Mouse (Mus musculus) heart, adult 11 months (tissue): Measurements from ENCODE around the gene Bcl2a1a.
"Not testable (repeated sequence)": the region's sequence is repeated elsewhere in the genome, so short reads cannot be mapped to it uniquely, and the experiment has no call there.

Experiments
- DNase-seq: peaks from one replicate; pipeline ENCODE4 v3.0.0; 2022

The Bcl2a1a gene

DNA sequence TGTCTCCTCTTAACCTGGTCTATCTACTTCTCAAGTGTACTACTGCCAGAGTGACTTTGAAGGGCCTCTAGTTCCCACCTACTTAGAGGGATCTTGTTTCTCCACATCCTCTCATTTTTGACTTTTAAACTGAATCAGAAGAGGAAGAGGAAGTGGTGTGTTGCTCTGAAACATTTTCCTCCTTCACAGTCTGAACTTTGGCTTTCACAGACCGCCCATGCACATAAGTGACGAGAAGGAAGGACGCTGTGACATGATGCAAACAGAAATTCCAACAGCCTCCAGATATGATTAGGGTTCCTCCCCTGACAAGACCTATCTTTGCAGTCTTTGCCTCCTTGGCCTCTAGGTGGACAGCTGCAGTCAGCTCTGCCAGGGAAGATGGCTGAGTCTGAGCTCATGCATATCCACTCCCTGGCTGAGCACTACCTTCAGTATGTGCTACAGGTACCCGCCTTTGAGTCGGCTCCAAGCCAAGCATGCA lies at the start of gene Bcl2a1a:
Gene Bcl2a1a (plus strand): TSS at position 231 of the 484 bp plus-strand sequence.
- DNase-seq = peak; percentile 86

DNA sequence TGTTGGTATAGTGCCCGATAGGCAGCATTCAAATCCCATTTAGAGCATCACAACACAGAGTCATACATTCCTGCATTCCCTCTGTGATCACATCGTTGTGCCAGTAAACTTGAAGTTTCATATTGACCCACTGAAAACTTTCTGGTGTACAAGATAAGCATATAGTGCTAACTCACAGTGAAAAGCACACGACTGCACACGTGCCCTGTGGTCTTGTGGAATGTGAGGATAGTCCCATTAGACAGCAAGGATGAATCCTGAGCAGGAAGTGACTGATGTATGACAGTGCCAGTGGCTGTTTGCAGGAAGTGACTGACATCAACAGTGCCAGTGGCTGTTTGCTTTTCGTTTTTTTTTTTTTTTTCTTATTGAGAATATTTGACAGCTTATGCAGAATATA lies 40.1 kb upstream of the Bcl2a1a start:
- peak; percentile 82 for DNase-seq

DNA sequence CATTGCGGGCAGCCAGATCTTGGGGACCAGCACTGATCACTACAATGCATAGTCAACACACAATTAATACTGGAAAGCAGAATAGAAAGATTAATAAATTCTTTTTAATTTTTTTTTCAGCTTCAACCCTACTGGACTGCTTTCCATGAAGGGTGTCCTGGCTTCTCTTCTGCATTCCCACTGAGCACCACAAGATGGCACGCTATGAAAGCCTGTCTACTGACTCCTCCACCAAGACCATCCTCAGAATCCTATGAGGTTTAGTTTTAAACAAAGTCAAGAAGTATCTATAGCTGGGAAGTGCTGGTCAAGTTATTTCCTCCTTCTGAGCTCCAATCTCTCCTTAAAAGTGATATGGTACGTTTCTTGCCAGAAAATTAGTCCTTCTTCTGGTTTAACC lies 18.4 kb upstream of the Bcl2a1a start:
- DNase-seq = not testable (repeated sequence)

DNA sequence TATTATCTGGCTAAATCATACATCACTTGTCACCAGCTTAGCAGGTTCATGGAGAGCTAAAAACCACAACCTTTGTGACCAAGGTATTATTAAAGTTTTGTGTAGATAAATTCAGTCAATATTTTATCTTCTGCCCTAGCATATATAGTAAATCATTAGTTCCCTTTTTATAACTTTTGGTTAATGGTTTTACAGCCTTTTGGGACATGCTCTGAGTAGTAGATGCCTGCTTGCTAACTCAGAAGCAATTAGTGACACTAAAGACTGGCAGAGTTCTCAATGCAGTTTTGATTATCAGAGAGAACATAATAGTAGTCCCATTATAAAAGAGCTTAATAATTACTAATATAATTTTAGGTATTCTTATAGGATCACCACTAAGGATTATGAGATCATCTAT lies 5.2 kb upstream of the Bcl2a1a start:
- DNase-seq = not testable (repeated sequence)

DNA sequence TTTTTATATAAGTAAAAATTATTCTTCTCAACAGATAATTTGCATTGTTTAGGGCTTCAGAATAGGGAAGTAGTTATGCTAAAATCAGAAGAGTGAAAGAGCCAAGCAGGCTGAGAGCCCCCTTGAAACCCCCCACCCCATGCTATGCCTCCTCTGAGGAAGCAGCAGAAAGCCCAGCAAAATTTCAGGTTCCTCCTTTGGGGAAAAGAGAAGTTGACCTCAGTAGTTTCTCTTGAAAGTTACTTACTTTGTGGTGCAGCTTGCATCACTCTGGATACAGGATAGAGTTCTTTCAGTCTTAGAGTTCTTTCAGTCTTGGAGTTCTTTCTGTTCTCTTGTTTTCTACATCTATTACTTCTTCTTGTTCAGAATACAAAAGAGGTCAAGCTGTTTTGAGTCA lies 3.5 kb upstream of the Bcl2a1a start:
- DNase-seq = peak; percentile 87

DNA sequence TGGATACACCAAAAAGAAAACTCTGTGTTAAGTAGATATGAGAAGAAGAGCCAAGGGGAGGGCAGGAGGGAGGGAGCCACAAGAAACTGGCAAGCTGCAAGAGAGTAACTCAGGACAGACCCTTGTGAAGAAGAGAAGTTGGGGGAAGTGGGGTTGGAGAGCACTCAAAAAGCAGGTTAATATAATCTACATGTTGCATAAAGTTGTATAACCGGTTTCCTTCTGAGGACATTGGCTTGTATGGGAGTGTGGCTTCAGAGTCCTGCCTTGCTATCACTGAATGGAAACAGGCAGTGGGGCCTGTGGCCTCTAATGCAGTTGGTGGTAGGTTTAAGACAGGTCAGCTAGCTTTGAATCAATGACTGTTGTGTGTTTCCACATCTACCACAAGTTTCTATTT lies 1.5 kb upstream of the Bcl2a1a start:
- not testable (repeated sequence) for DNase-seq

DNA sequence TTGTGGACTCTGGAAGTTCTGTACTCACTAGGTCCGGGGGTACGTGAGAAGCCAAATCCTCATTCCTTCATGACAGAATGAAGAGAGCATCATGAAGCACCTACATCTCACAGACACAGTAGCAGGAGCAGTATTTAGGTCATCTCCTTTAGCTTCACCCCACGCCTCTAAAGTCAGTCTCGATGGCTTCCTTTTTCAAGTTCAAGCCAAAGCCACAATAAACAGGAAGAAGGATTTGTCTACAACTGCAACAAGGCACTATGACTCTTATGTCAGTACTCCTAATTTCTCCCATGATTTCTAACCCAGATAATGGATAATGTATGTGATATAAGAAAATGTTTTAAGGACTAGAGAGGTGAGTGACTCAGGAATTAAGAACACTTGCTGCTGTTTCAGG lies 665 bp upstream of the Bcl2a1a start:
- not testable (repeated sequence) for DNase-seq

DNA sequence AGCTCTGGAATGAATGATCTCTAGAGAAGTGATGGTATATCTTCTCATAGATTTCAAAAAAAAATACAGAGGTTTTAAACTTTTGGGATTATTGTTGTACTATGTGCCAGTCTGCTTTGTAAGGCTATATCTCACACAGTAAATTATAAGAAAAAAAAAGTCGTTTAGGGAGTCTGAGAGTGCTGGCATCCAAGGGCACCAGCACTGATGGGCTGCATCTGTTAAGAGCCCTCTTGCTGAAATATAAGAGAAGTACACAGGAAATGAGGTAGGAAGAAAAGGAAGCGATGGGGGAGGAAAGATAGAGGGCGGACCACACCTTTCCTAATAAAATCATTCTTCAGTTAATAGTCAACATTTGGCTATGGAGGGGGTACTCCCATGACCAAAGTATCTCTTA lies 2.2 kb downstream of the Bcl2a1a start:
- DNase-seq = no peak

DNA sequence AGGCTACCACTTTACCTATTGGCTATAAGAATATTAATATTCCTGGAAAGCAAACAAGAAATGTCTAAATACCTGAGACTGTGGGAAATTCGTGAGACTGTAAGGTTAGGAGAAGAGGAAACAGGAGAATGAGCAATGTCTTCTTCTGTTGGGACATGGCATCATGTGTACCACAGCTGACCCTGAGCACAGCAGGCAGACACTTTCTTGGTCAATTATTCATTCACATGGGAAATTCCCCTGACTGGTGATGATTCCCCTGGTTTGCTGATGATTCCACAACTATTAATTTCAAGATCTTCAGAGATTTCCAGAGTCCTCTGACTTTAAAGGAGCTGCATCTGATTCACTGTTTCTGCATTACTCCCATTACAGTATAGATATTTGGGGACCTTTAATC lies 3.3 kb downstream of the Bcl2a1a start:
- DNase-seq = not testable (repeated sequence)

DNA sequence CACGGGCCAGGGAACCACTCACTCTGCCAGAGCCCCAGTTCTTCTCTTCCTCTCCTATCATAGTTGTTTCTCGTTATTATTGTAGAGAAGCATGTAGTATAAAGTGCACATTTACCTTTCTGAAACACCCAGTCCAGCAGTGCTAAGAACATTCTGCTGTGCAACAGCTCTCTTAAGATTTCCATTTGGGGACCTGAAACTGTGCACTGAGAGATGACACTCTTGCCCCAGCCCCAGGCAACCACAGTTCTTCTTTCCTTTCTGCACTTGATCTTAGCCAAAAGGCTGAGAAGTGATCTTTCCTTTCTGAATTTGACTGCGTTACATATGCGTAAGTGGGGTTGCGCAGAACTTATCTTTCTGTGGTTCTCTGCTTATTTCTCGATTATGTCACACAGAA lies 9.8 kb downstream of the Bcl2a1a start:
- DNase-seq = not testable (repeated sequence)

DNA sequence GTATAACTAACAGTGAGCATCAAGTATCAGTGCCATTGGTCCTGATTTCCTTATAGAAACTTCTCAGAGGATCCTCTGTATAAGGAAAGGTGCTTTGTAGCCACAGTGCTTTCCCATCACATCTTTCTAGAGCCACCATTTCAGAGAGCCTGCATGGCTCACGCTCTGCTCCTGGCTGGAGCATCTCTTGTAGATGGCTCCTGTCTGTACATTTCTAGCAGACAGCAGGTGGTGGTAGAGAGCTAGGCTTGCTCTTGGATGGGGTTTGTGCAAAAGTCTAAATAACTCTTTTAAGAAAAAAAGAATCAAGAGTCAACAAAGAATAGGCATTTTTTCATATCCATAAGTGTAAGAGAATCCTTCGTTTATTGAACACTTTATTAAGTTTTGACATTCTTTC lies 12.8 kb downstream of the Bcl2a1a start:
- not testable (repeated sequence) for DNase-seq

DNA sequence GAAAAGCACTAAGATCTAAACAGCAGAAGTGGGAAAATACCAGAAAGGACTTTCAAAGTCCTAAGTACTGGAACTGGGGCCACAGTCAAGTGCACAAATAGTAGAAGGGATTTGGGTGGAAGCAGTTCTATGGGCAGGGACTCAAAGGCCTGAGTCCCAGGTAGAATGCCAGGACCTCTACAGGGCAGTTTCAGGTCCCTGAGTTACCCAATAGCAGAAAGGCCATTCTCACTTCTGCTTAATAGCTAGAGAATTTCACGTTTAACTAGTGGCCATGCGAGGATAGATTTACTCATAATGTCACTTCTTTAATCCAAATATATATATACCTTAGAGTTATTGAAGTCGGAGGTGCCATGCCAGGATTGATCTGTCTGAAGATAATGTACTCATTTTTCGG lies 20.2 kb downstream of the Bcl2a1a start:
- peak; percentile 48 for DNase-seq

DNA sequence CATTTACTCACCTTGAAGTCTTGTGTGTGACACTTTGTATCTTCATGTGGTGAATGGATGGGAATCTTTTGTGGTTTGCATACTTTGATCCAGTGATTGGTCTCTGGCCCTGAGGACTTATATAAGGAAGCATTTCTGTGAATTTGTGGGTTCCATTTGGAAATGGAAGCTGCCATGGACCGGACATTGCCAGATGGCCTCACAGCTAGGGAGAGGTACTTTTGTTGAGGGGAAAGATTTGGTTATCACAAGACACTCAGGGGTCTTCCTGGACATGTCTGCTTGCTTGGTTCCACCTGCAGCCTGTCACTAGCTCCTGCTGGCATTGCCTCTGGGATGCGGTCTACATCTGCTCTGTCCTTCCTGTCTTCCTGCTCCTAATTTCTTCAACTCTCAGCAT lies 23.1 kb downstream of the Bcl2a1a start:
- peak; percentile 31 for DNase-seq

DNA sequence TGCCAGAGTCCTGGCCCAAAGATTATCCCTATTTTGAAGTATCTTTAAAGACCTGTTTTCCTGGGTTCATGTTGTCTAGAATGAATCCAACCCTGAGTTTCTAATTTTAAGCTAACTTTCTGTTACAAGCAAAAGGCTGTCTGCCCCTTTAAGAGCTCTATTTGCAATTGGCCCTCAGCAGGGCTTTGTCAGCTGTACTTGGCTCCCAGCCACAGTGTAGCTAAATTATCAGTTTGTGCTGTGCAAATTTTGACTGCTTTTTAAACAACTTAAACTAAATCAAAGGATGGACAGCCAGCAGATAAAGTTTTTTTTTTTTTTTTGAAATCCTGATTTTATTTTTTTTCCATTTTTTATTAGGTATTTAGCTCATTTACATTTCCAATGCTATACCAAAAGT lies 44.8 kb downstream of the Bcl2a1a start:
- DNase-seq = not testable (repeated sequence)
